Mouse (Mus musculus): ENCODE measurements around the gene Cmtr2.

Cmtr2 gene

DNA sequence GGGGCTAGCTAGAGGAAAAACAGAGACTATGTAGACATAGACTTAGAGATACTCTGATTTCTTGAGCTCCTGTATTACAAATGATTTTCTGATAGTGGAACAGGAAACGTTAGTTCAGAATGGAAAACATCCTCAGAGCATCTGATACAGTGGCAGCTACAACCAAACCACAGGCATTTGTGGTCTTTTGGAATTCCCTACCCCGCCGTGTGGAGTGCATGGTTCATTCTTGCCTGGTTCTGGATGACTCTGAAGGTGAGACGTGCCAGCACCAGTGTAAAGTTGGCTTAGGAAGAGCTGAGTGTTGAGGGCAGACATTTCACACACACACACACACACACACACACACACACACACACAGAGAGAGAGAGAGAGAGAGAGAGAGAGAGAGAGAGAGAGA, 38.5 kb downstream of the Cmtr2 start:
- in situ Hi-C loops (cut with MboI, MseI), result no loop called here

GRCm38 (mm10) chr8:110265796-110266305, 50.4 kb downstream of the Cmtr2 start:
- in situ Hi-C loops (cut with MboI, MseI), result no loop called here

GRCm38 (mm10) chr8:110266741-110267140, 51.3 kb downstream of the Cmtr2 start, which contains the start of gene Hydin:
TSS of gene Hydin (plus strand) at chr8:110266977.
- in situ Hi-C loops (cut with MboI, MseI), result no loop called here

- in situ Hi-C loops (cut with MboI, MseI), result no loop called here
These were observed 51.8 kb downstream of the Cmtr2 start for GRCm38 (mm10) chr8:110267268-110267667.

DNA sequence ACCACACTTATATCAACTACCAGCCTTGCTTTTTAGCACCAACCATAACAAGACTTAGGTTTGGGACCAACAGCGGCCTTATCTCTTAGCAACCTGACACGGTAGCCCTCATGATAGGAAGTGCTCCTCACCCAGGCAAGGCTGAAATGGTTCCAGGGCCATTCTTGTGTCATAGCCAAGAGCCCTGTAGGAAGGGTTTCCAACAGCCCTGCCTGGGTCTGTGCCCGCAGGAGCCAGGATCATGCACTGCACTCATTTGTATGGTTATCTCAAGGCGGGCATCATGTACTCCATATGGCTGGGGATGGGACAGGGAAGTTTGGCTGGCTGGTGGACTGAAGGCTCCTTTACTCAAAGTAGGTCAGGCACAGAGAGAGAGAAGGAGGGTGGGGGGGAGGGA, 55.2 kb downstream of the Cmtr2 start:
- in situ Hi-C loops (cut with MboI, MseI), result no loop called here

DNA sequence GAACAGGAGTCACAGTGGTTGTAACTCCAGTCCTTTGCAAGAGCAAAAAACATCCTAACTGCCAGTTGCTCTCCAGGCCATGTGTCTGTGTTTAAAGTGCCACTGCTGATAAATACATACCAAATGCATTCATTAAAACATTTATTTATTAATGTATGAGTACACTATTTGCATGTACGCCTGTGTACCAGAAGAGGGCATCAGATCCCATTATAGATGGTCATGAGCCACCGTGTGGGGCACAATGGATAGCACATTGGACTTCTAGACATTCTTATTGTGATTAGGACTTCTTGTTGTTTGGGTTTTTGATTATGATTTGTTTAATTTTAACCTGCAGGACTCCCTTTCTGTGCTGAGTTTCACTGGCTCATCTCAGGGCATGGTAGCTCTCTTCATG, 57.9 kb downstream of the Cmtr2 start:
- in situ Hi-C loops (cut with MboI, MseI), result no loop called here
